Comparison of ENCODE assay signal across 15 mouse cellular contexts in genomic region chr2:49741026-49741425, GRCm38 (mm10). TPM values are rescaled to one million over a fixed set of nuclear protein-coding genes. Genes with fewer than 3 reads are reported as not detected.
DNase-seq lines count a peak whose midpoint lies in the region; ATAC-seq and TF ChIP-seq lines count a peak whose summit lies in the region.
"Had no signal": no experiment of that assay in that cellular context is flagged by ENCODE, and none has a peak within 500 bp of the region (broad histone marks: within the 10 kb centered on the region; RNA-seq: fewer than 3 reads in every experiment).

No protein-coding gene starts in this region.

- no peak for TF ChIP-seq CTCF in midbrain, postnatal 0 days (IDR thresholded peaks at IDR 0.05)
- no peak for TF ChIP-seq CTCF in forebrain, postnatal 0 days (IDR thresholded peaks at IDR 0.05; ENCODE audit: low read depth)

- ATAC-seq in forebrain, embryonic 13.5 days, result no peak
- no peak for ATAC-seq in forebrain, embryonic 11.5 days (replicated peaks; ENCODE audit: low FRiP score)
- ATAC-seq in midbrain, embryonic 13.5 days, result no peak
- no peak for ATAC-seq in midbrain, postnatal 0 days (ENCODE audit: low FRiP score)
- ATAC-seq in forebrain, postnatal 0 days, result no peak
- no peak for ATAC-seq in neural tube, embryonic 14.5 days (ENCODE audit: low read depth)

- no peak overlapping the region for H3K9ac ChIP-seq in forebrain, embryonic 13.5 days
- no peak overlapping the region for H3K9ac ChIP-seq in forebrain, embryonic 11.5 days (ENCODE audit: low read length)
- H3K9ac ChIP-seq in midbrain, embryonic 13.5 days (replicated peaks), result no peak overlapping the region
- H3K9ac ChIP-seq in midbrain, postnatal 0 days (replicated peaks; ENCODE audit: low read length, poor library complexity, severe bottlenecking), result no peak overlapping the region
- H3K9ac ChIP-seq in forebrain, postnatal 0 days, result no peak overlapping the region
- no peak overlapping the region for H3K9ac ChIP-seq in neural tube, embryonic 14.5 days (replicated peaks; ENCODE audit: low read depth, low read length)
- H3K9ac ChIP-seq: kidney, embryonic 15.5 days; limb, embryonic 12.5 days; liver, embryonic 13.5 days had no signal

- DNase-seq in forebrain, embryonic 11.5 days (ENCODE audit: low spot score), result no peak
- no peak for DNase-seq in midbrain, postnatal 0 days (ENCODE audit: low spot score)
- no peak for DNase-seq in forebrain, postnatal 0 days
- DNase-seq in spleen, postnatal 14 days (ENCODE audit: low spot score in 2 of 2), result no peak
- DNase-seq: heart, postnatal 14 days; liver, embryonic 13.5 days had no signal

- peak overlapping the region; percentile 83 for H3K27ac ChIP-seq in forebrain, embryonic 13.5 days
- no peak overlapping the region for H3K27ac ChIP-seq in forebrain, embryonic 11.5 days (ENCODE audit: low read depth, low read length)
- peak overlapping the region; percentile 60; the same call in 1 of the 2 replicates for H3K27ac ChIP-seq in midbrain, embryonic 13.5 days
- no peak overlapping the region for H3K27ac ChIP-seq in midbrain, postnatal 0 days (ENCODE audit: low read depth, low read length)
- peak overlapping the region; percentile 77 for H3K27ac ChIP-seq in forebrain, postnatal 0 days (ENCODE audit: low read depth, low read length)
- H3K27ac ChIP-seq in neural tube, embryonic 14.5 days (ENCODE audit: low read depth, low read length), result 0 out of 2 replicates have a peak overlapping the region, but pooled peaks have one; percentile 0
- H3K27ac ChIP-seq: limb, embryonic 12.5 days; liver, embryonic 13.5 days; stomach, postnatal 0 days had no signal

- peaks cover 49% of the 10 kb centered on the region for H3K4me1 ChIP-seq in forebrain, embryonic 13.5 days
- no peaks in the 10 kb centered on the region for H3K4me1 ChIP-seq in forebrain, embryonic 11.5 days (replicated peaks; ENCODE audit: control insufficient read depth, insufficient read depth, low read length)
- peaks cover 50% of the 10 kb centered on the region for H3K4me1 ChIP-seq in midbrain, embryonic 13.5 days (replicated peaks)
- no peaks in the 10 kb centered on the region for H3K4me1 ChIP-seq in midbrain, postnatal 0 days (ENCODE audit: insufficient read depth, low read length)
- peaks cover 7% of the 10 kb centered on the region; the same call in 1 of the 2 replicates for H3K4me1 ChIP-seq in forebrain, postnatal 0 days (ENCODE audit: insufficient read depth)
- H3K4me1 ChIP-seq in neural tube, embryonic 14.5 days (ENCODE audit: control insufficient read depth, insufficient read depth, low read length), result peaks cover 34% of the 10 kb centered on the region
- H3K4me1 ChIP-seq: liver, embryonic 13.5 days had no signal

- H3K9me3 ChIP-seq in forebrain, embryonic 13.5 days (replicated peaks), result no peaks in the 10 kb centered on the region
- no peaks in the 10 kb centered on the region for H3K9me3 ChIP-seq in forebrain, embryonic 11.5 days (ENCODE audit: control insufficient read depth, low read length)
- no peaks in the 10 kb centered on the region for H3K9me3 ChIP-seq in midbrain, embryonic 13.5 days
- no peaks in the 10 kb centered on the region for H3K9me3 ChIP-seq in midbrain, postnatal 0 days (ENCODE audit: low read length)
- no peaks in the 10 kb centered on the region for H3K9me3 ChIP-seq in forebrain, postnatal 0 days (ENCODE audit: low read length)
- H3K9me3 ChIP-seq in neural tube, embryonic 14.5 days (ENCODE audit: control insufficient read depth, low read length), result no peaks in the 10 kb centered on the region
- H3K9me3 ChIP-seq: kidney, embryonic 15.5 days; limb, embryonic 12.5 days; liver, embryonic 13.5 days; megakaryocyte, embryonic 14.5 days had no signal

- H3K4me2 ChIP-seq in forebrain, embryonic 13.5 days, result no peak overlapping the region
- no peak overlapping the region for H3K4me2 ChIP-seq in forebrain, embryonic 11.5 days (ENCODE audit: low read depth, low read length, severe bottlenecking)
- H3K4me2 ChIP-seq in midbrain, embryonic 13.5 days (replicated peaks), result no peak overlapping the region
- no peak overlapping the region for H3K4me2 ChIP-seq in midbrain, postnatal 0 days (ENCODE audit: low read depth, low read length, poor library complexity, severe bottlenecking)
- no peak overlapping the region for H3K4me2 ChIP-seq in forebrain, postnatal 0 days (ENCODE audit: low read depth)
- H3K4me2 ChIP-seq in neural tube, embryonic 14.5 days (ENCODE audit: low read depth, low read length), result no peak overlapping the region
- H3K4me2 ChIP-seq: heart, embryonic 11.5 days; kidney, embryonic 15.5 days; limb, embryonic 12.5 days; liver, embryonic 13.5 days had no signal

- H3K36me3 ChIP-seq in forebrain, embryonic 13.5 days (ENCODE audit: poor library complexity, severe bottlenecking), result peaks cover 88% of the 10 kb centered on the region
- no peaks in the 10 kb centered on the region; the same call in 1 of the 2 replicates for H3K36me3 ChIP-seq in forebrain, embryonic 11.5 days (ENCODE audit: control insufficient read depth, insufficient read depth, low read length)
- H3K36me3 ChIP-seq in midbrain, embryonic 13.5 days, result peaks cover 79% of the 10 kb centered on the region
- H3K36me3 ChIP-seq in midbrain, postnatal 0 days (ENCODE audit: insufficient read depth, low read length), result peaks cover 9% of the 10 kb centered on the region; the same call in 1 of the 2 replicates
- H3K36me3 ChIP-seq in forebrain, postnatal 0 days (ENCODE audit: insufficient read depth), result peaks cover 47% of the 10 kb centered on the region
- peaks cover 30% of the 10 kb centered on the region for H3K36me3 ChIP-seq in neural tube, embryonic 14.5 days (ENCODE audit: control insufficient read depth, insufficient read depth, low read length)
- H3K36me3 ChIP-seq: kidney, embryonic 15.5 days; liver, embryonic 13.5 days had no signal

- no peak overlapping the region for H3K4me3 ChIP-seq in forebrain, embryonic 13.5 days
- H3K4me3 ChIP-seq in forebrain, embryonic 11.5 days (ENCODE audit: low read depth, low read length), result no peak overlapping the region
- H3K4me3 ChIP-seq in midbrain, embryonic 13.5 days (replicated peaks), result no peak overlapping the region
- no peak overlapping the region for H3K4me3 ChIP-seq in midbrain, postnatal 0 days (ENCODE audit: low read depth, low read length)
- H3K4me3 ChIP-seq in forebrain, postnatal 0 days (ENCODE audit: low read depth, low read length), result no peak overlapping the region
- no peak overlapping the region for H3K4me3 ChIP-seq in neural tube, embryonic 14.5 days (ENCODE audit: low read depth, low read length)
- H3K4me3 ChIP-seq: kidney, embryonic 15.5 days; limb, embryonic 12.5 days; liver, embryonic 13.5 days; megakaryocyte, embryonic 14.5 days had no signal

- no peaks in the 10 kb centered on the region for H3K27me3 ChIP-seq in forebrain, embryonic 13.5 days
- no peaks in the 10 kb centered on the region for H3K27me3 ChIP-seq in forebrain, embryonic 11.5 days (ENCODE audit: control insufficient read depth, insufficient read depth, low read length)
- no peaks in the 10 kb centered on the region for H3K27me3 ChIP-seq in midbrain, embryonic 13.5 days
- no peaks in the 10 kb centered on the region for H3K27me3 ChIP-seq in midbrain, postnatal 0 days (ENCODE audit: insufficient read depth, low read length)
- H3K27me3 ChIP-seq in forebrain, postnatal 0 days (ENCODE audit: insufficient read depth, low read length), result no peaks in the 10 kb centered on the region
- H3K27me3 ChIP-seq in neural tube, embryonic 14.5 days (ENCODE audit: control insufficient read depth, insufficient read depth, low read length), result no peaks in the 10 kb centered on the region
- H3K27me3 ChIP-seq: kidney, embryonic 15.5 days; limb, embryonic 12.5 days; liver, embryonic 13.5 days had no signal

- WGBS in forebrain, embryonic 13.5 days, result 81% methylated on average over 6 of the region's 6 CpGs
- WGBS in forebrain, embryonic 11.5 days, result 82% methylated on average over 6 of the region's 6 CpGs
- WGBS in midbrain, embryonic 13.5 days, result 81% methylated on average over 6 of the region's 6 CpGs
- WGBS in midbrain, postnatal 0 days, result 60% methylated on average over 6 of the region's 6 CpGs
- WGBS in forebrain, postnatal 0 days, result 70% methylated on average over 6 of the region's 6 CpGs
- WGBS in neural tube, embryonic 14.5 days, result 63% methylated on average over 6 of the region's 6 CpGs

RNA-seq across cellular contexts. Expression of gene Lypd6b, which starts 46.5 kb away (rescaled TPM):
- 3.0 and 3.1 TPM in 2 replicates for polyA plus RNA-seq in forebrain, embryonic 13.5 days (2015; fragmentation: Nextera tagmentation; extraction: Ambion mirVana)
- 0.92 and 2.4 TPM in 2 replicates for polyA plus RNA-seq in forebrain, embryonic 11.5 days (2014; fragmentation: Nextera tagmentation; extraction: Ambion mirVana)
- polyA plus RNA-seq in midbrain, embryonic 13.5 days (2015; fragmentation: Nextera tagmentation; extraction: Ambion mirVana), result 2.6 and 3.3 TPM in 2 replicates
- total RNA-seq in midbrain, postnatal 0 days (2014; rRNA removed), result 18.6 and 22.5 TPM in 2 replicates
- polyA plus RNA-seq in midbrain, postnatal 0 days (2015; fragmentation: Nextera tagmentation; extraction: Ambion mirVana), result 28.1 and 31.1 TPM in 2 replicates
- 18.6 and 23.3 TPM in 2 replicates for total RNA-seq in forebrain, postnatal 0 days (2014; rRNA removed)
- 18.0 and 22.2 TPM in 2 replicates for polyA plus RNA-seq in forebrain, postnatal 0 days (2015; fragmentation: Nextera tagmentation; extraction: Ambion mirVana)
- 14.1 and 24.6 TPM in 2 replicates for polyA plus RNA-seq in neural tube, embryonic 14.5 days (2014; fragmentation: Nextera tagmentation; extraction: Ambion mirVana)
- total RNA-seq: gastrocnemius, postnatal 4 days had no signal
- polyA plus RNA-seq: liver, embryonic 13.5 days had no signal

Comparison
In these comparisons a context has a peak if more than half of its experiments do, and no peak if none do; other contexts are left out.
1. H3K27ac ChIP-seq: peak in forebrain, embryonic 13.5 days (single experiment), midbrain, embryonic 13.5 days (single experiment), forebrain, postnatal 0 days (single experiment) and neural tube, embryonic 14.5 days (single experiment); none in forebrain, embryonic 11.5 days (single experiment) and midbrain, postnatal 0 days (single experiment).